Mouse (Mus musculus): ENCODE measurements around the gene Bnip3. TPM values are rescaled to one million over a fixed set of nuclear protein-coding genes. Genes with fewer than 3 reads are reported as not detected.

Bnip3 gene
- polyA plus RNA-seq, 1 experiment from 2014 or later: 99.4 TPM

DNA sequence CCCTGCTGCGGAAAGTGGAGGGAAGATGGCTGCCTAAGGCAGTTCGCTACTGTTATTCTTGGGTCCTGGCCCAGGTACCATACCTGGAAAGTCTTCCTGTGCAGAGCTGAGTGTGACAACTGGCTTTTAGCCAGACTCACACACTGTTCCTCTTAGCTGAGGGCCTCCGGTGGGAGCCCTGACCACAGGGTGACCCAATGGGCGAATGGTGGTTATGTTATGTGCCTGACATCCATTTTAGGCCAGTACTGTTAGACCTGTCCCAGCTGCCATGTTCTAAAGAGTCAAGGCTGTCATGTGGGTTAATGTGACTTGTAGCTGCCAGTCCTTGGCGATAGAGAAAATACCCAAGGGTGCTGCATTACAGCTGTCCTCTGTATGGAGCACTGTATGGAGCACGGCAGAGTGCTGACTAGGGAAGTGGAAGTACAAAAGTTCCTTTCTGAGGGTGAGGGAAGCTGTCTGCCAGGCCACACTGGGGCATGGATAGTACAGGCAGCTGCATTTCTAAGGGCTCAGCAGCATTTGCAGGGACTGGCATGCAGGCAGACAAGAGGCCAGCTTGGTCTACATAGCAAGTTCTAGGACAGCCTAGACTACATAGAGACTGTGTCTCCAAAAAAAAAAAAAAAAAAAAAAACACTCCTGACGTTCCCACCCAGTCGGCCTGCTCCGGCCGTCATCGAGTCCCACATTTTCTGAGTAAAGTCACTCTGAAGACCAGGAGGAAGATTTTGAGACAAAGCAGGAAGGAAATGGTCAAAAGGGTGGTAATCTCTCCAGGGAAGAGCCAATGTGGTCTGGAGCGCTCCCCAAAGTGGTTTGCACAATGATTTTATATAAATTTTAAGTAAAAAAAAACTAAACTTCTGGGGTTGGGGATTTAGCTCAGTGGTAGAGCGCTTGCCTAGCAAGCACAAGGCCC, 23.7 kb downstream of the Bnip3 start:
- ATAC-seq (ENCODE audit: low FRiP score): no peak
- 92% methylated on average over 12 of the region's 13 CpGs for WGBS
- no peak overlapping the region for H3K27ac ChIP-seq (ENCODE audit: low read depth, low read length)
- DNase-seq (ENCODE audit: low spot score): no peak
- H3K27me3 ChIP-seq (ENCODE audit: control insufficient read depth, insufficient read depth, low read length): no peaks in the 10 kb centered on the region
- no peaks in the 10 kb centered on the region for H3K36me3 ChIP-seq (ENCODE audit: control insufficient read depth, insufficient read depth, low read length)
- H3K4me1 ChIP-seq (replicated peaks; ENCODE audit: control insufficient read depth, insufficient read depth, low read length): no peaks in the 10 kb centered on the region
- H3K4me2 ChIP-seq (replicated peaks; ENCODE audit: low read depth, low read length): no peak overlapping the region
- no peak overlapping the region for H3K9ac ChIP-seq (ENCODE audit: low read depth, low read length)
- no peaks in the 10 kb centered on the region for H3K9me3 ChIP-seq (ENCODE audit: control insufficient read depth, low read length)
- H3K4me3 ChIP-seq (ENCODE audit: low read depth, low read length): no peak overlapping the region

DNA sequence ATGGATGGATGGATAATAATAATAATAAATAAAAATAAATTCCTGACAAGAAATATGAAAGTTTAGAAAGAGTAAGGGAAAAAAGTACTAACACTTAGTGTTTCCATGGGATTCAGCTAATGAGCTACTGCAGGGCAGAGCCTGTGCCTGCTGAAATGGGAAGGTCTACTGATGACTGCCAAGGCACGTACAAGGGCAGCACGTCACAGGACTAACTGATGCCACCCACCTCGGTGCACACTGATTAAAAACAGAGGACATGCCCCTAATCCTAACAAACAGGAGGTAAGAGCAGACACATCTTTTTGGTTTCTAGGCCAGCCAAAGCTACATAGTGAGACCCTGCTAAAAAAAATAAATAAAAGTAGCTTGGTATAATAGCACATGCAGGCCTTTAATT, 25.6 kb downstream of the Bnip3 start:
- no peak overlapping the region for H3K27ac ChIP-seq (ENCODE audit: low read depth, low read length)
- H3K36me3 ChIP-seq (ENCODE audit: control insufficient read depth, insufficient read depth, low read length): 0 out of 2 replicates have a peak, but pooled peaks cover under 1% of the 10 kb centered on the region
- no peaks in the 10 kb centered on the region for H3K27me3 ChIP-seq (ENCODE audit: control insufficient read depth, insufficient read depth, low read length)
- no peak for DNase-seq (ENCODE audit: low spot score)
- no peak overlapping the region for H3K9ac ChIP-seq (ENCODE audit: low read depth, low read length)
- ATAC-seq (ENCODE audit: low FRiP score): no peak
- H3K4me3 ChIP-seq (ENCODE audit: low read depth, low read length): no peak overlapping the region
- 89% methylated on average over 3 of the region's 3 CpGs for WGBS
- no peaks in the 10 kb centered on the region for H3K4me1 ChIP-seq (replicated peaks; ENCODE audit: control insufficient read depth, insufficient read depth, low read length)
- no peak overlapping the region for H3K4me2 ChIP-seq (replicated peaks; ENCODE audit: low read depth, low read length)
- no peaks in the 10 kb centered on the region for H3K9me3 ChIP-seq (ENCODE audit: control insufficient read depth, low read length)

DNA sequence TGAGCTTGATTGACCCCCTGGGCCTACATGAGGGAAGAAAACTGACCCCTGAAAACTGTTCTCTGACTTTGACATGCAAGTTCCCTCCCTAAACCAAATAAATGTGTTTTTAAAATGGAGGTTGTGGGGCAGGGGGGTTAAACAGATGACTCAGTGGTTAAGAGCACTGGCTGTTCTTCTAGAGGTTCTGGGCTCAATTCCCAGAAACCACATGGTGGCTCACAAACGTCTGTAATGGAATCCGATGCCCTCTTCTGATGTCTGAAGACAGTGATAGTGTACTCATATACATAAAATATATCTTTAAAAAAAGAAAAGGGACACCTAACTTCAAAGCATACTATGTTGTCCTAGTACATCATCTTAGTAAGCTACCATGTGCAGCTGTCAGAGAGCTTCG, 34.3 kb downstream of the Bnip3 start:
- DNase-seq (ENCODE audit: low spot score) (no peak), ATAC-seq (ENCODE audit: low FRiP score) (no peak)
- H3K27me3 ChIP-seq (ENCODE audit: control insufficient read depth, insufficient read depth, low read length): no peaks in the 10 kb centered on the region
- 93% methylated on average over 3 of the region's 3 CpGs for WGBS
- H3K4me2 ChIP-seq (replicated peaks; ENCODE audit: low read depth, low read length): no peak overlapping the region
- no peaks in the 10 kb centered on the region for H3K4me1 ChIP-seq (replicated peaks; ENCODE audit: control insufficient read depth, insufficient read depth, low read length)
- H3K27ac ChIP-seq (ENCODE audit: low read depth, low read length): no peak overlapping the region
- no peak overlapping the region for H3K4me3 ChIP-seq (ENCODE audit: low read depth, low read length)
- H3K36me3 ChIP-seq (ENCODE audit: control insufficient read depth, insufficient read depth, low read length): peaks cover 24% of the 10 kb centered on the region
- H3K9me3 ChIP-seq (ENCODE audit: control insufficient read depth, low read length): no peaks in the 10 kb centered on the region
- H3K9ac ChIP-seq (ENCODE audit: low read depth, low read length): no peak overlapping the region

DNA sequence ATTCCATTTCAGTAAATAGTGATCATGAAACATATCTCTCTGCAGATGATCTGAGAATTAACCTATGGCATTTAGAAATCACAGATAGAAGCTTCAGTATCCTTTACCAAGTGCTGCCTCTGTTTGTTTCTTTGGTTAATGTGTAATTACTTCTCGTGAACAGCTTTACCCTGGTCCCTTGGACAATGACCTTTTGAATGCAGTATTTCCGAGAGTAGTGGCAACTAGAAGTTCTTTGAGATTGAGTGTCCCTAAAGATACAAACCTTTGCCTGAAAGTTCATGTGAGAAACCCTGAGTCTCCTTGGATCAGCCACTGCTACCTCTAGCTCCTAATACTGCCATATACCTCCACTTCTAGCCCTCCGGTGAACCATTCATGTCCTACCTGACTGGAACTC, 36.4 kb downstream of the Bnip3 start:
- no peaks in the 10 kb centered on the region for H3K27me3 ChIP-seq (ENCODE audit: control insufficient read depth, insufficient read depth, low read length)
- peaks cover 25% of the 10 kb centered on the region for H3K36me3 ChIP-seq (ENCODE audit: control insufficient read depth, insufficient read depth, low read length)
- H3K9me3 ChIP-seq (ENCODE audit: control insufficient read depth, low read length): no peaks in the 10 kb centered on the region
- ATAC-seq (ENCODE audit: low FRiP score) (no peak), DNase-seq (ENCODE audit: low spot score) (no peak)
- WGBS: 77% methylated on average over 3 of the region's 3 CpGs
- no peak overlapping the region for H3K4me2 ChIP-seq (replicated peaks; ENCODE audit: low read depth, low read length)
- H3K4me3 ChIP-seq (ENCODE audit: low read depth, low read length): no peak overlapping the region
- no peak overlapping the region for H3K9ac ChIP-seq (ENCODE audit: low read depth, low read length)
- H3K4me1 ChIP-seq (replicated peaks; ENCODE audit: control insufficient read depth, insufficient read depth, low read length): no peaks in the 10 kb centered on the region
- no peak overlapping the region for H3K27ac ChIP-seq (ENCODE audit: low read depth, low read length)

DNA sequence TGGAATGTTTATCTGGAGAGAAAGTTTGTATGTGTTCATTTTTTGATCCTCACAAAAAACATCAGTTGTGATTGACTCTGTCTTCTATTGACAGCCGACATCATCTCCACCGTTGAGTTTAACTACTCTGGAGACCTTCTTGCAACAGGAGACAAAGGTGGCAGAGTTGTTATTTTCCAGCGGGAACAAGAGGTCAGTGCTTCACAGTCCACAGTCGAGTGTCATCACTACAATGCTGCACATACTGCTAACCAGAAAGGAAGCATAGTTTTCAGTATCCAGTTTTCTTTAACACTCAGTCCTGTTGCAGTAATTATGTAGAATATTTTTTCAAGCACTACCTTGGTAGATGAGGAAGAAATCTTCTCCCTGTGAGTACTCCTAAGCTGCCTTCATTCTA, 41.0 kb downstream of the Bnip3 start:
- H3K4me1 ChIP-seq (replicated peaks; ENCODE audit: control insufficient read depth, insufficient read depth, low read length): no peaks in the 10 kb centered on the region
- no peak overlapping the region for H3K4me2 ChIP-seq (replicated peaks; ENCODE audit: low read depth, low read length)
- no peaks in the 10 kb centered on the region for H3K27me3 ChIP-seq (ENCODE audit: control insufficient read depth, insufficient read depth, low read length)
- WGBS: 93% methylated on average over 4 of the region's 4 CpGs
- no peaks in the 10 kb centered on the region for H3K9me3 ChIP-seq (ENCODE audit: control insufficient read depth, low read length)
- no peak overlapping the region for H3K4me3 ChIP-seq (ENCODE audit: low read depth, low read length)
- DNase-seq (ENCODE audit: low spot score) (no peak), ATAC-seq (ENCODE audit: low FRiP score) (no peak)
- peaks cover 6% of the 10 kb centered on the region for H3K36me3 ChIP-seq (ENCODE audit: control insufficient read depth, insufficient read depth, low read length)
- no peak overlapping the region for H3K27ac ChIP-seq (ENCODE audit: low read depth, low read length)
- no peak overlapping the region for H3K9ac ChIP-seq (ENCODE audit: low read depth, low read length)

DNA sequence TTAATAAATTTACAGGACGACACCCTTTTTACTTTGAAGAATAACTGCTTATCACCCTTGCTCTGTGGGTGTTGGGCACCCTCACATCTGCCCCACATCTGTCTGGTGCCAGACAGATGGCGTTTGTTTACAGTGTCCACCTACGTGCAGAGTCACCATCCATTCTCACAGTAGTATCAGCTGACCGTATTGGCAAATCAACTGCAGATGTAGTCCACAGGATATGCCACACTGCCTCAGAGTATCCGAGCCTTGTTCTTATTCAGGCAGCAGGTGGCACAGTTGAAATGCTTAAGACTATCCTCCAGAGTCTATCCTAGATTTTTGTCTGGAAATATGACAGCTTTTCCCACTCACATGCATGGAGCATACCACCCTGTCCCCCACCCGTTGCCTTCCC, 42.0 kb downstream of the Bnip3 start:
- WGBS: 70% methylated on average over 6 of the region's 6 CpGs
- H3K4me2 ChIP-seq (replicated peaks; ENCODE audit: low read depth, low read length): no peak overlapping the region
- H3K27ac ChIP-seq (ENCODE audit: low read depth, low read length): no peak overlapping the region
- no peaks in the 10 kb centered on the region for H3K9me3 ChIP-seq (ENCODE audit: control insufficient read depth, low read length)
- H3K27me3 ChIP-seq (ENCODE audit: control insufficient read depth, insufficient read depth, low read length): no peaks in the 10 kb centered on the region
- ATAC-seq (ENCODE audit: low FRiP score) (no peak), DNase-seq (ENCODE audit: low spot score) (no peak)
- peaks cover 6% of the 10 kb centered on the region for H3K36me3 ChIP-seq (ENCODE audit: control insufficient read depth, insufficient read depth, low read length)
- no peak overlapping the region for H3K4me3 ChIP-seq (ENCODE audit: low read depth, low read length)
- no peak overlapping the region for H3K9ac ChIP-seq (ENCODE audit: low read depth, low read length)
- H3K4me1 ChIP-seq (replicated peaks; ENCODE audit: control insufficient read depth, insufficient read depth, low read length): no peaks in the 10 kb centered on the region

DNA sequence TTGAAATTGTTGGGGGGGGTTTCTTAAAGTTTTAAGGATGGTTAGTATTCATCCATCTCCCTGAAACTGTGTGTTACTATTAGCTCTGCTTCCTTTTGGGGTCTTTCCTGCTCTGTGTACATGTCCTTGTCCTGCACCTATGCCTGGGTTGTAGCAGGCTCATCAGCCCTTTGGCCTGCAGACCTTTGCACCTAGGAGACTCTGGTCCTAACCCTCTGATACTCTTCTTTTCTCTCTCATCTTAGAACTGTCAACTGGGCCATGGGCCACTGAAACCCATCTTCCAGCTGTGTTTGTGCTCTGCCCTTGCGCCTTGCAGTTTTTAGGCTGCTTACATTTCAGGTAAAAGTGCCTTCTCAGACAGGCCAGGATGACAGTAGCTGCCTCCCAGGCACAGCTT, 44.5 kb downstream of the Bnip3 start:
- no peak overlapping the region for H3K4me2 ChIP-seq (replicated peaks; ENCODE audit: low read depth, low read length)
- no peak for DNase-seq (ENCODE audit: low spot score)

DNA sequence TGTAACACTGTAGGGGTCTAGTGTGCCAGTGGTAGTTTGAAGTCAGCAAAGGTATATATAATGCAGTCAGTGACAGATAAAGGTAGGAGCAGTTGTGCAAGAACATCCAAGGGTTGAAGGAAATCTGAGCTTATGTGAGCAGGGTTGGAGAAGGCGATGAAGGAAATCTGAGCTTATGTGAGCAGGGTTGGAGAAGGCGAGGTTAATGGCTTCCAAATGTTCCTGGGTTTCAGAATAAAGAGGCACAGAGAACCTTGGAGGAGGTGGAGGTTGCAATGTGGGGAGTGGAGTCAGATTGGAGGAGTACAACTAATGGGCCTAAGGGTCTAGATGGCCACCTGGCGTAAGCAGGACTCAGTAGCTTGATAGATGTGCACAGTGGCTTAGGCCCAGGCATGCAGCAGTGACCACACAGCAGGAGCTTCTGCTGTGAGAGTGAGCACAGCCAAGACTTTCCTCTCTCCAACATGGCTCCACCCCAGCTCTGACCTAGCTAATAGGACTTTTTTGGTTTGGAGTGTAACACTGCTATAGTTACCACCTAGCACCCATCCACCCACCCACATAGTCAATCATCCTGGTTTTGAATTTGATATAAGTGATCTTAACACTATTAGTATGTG, 45.3 kb downstream of the Bnip3 start:
- no peak for ATAC-seq (ENCODE audit: low FRiP score)

More for the DNA sequence above, 44.5 kb downstream of the Bnip3 start:
- H3K27me3 ChIP-seq (ENCODE audit: control insufficient read depth, insufficient read depth, low read length): no peaks in the 10 kb centered on the region
- H3K36me3 ChIP-seq (ENCODE audit: control insufficient read depth, insufficient read depth, low read length): peaks cover 3% of the 10 kb centered on the region; the same call in 1 of the 2 replicates
- no peak overlapping the region for H3K9ac ChIP-seq (ENCODE audit: low read depth, low read length)
- no peaks in the 10 kb centered on the region for H3K4me1 ChIP-seq (replicated peaks; ENCODE audit: control insufficient read depth, insufficient read depth, low read length)
- ATAC-seq (ENCODE audit: low FRiP score): no peak
- WGBS: 100% methylated on average over 1 of the region's 1 CpGs
- no peaks in the 10 kb centered on the region for H3K9me3 ChIP-seq (ENCODE audit: control insufficient read depth, low read length)
- no peak overlapping the region for H3K4me3 ChIP-seq (ENCODE audit: low read depth, low read length)
- no peak overlapping the region for H3K27ac ChIP-seq (ENCODE audit: low read depth, low read length)

DNA sequence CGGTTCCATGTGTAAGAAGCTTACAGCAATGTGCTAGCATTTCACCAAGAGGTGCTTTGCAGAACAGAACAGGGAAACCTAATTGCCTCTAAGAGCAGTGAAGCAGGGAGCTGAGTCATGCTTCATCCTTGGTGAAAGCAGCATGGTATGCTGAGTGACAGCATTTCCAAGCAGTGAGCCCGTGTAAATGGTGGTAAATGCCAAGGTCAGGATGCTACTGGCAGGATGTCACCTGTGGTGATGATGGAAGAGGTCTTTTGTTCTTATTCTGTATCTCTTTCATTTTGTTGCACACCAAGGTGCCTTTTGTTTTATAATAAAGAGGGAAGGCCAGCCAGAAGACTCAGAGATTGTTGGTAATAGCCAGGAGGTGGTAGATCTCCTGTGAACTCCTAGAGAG, 52.6 kb downstream of the Bnip3 start:
- Histone ChIP-seq H3K36me3 (ENCODE audit: control insufficient read depth, insufficient read depth, low read length) (0 out of 2 replicates have a peak, but pooled peaks cover 5% of the 10 kb centered on the region), H3K4me2 (replicated peaks; ENCODE audit: low read depth, low read length) (no peak overlapping the region), H3K27me3 (ENCODE audit: control insufficient read depth, insufficient read depth, low read length) (no peaks in the 10 kb centered on the region), H3K27ac (ENCODE audit: low read depth, low read length) (no peak overlapping the region), H3K9me3 (ENCODE audit: control insufficient read depth, low read length) (no peaks in the 10 kb centered on the region), H3K9ac (ENCODE audit: low read depth, low read length) (no peak overlapping the region), H3K4me1 (replicated peaks; ENCODE audit: control insufficient read depth, insufficient read depth, low read length) (no peaks in the 10 kb centered on the region), H3K4me3 (ENCODE audit: low read depth, low read length) (no peak overlapping the region)
- ATAC-seq (ENCODE audit: low FRiP score) (no peak), DNase-seq (ENCODE audit: low spot score) (no peak)
- 75% methylated on average over 2 of the region's 2 CpGs for WGBS

More for the DNA sequence above, 45.3 kb downstream of the Bnip3 start:
- WGBS: 74% methylated on average over 3 of the region's 3 CpGs
- no peak for DNase-seq (ENCODE audit: low spot score)
- Histone ChIP-seq H3K9ac (ENCODE audit: low read depth, low read length) (no peak overlapping the region), H3K27me3 (ENCODE audit: control insufficient read depth, insufficient read depth, low read length) (no peaks in the 10 kb centered on the region), H3K4me3 (ENCODE audit: low read depth, low read length) (no peak overlapping the region), H3K27ac (ENCODE audit: low read depth, low read length) (no peak overlapping the region), H3K9me3 (ENCODE audit: control insufficient read depth, low read length) (no peaks in the 10 kb centered on the region), H3K4me2 (replicated peaks; ENCODE audit: low read depth, low read length) (no peak overlapping the region), H3K36me3 (ENCODE audit: control insufficient read depth, insufficient read depth, low read length) (peaks cover 3% of the 10 kb centered on the region; the same call in 1 of the 2 replicates), H3K4me1 (replicated peaks; ENCODE audit: control insufficient read depth, insufficient read depth, low read length) (no peaks in the 10 kb centered on the region)

All from hindbrain, embryonic 11.5 days (tissue).